Mouse (Mus musculus): Measurements from ENCODE around the gene Slx4ip.

The Slx4ip gene

GRCm38 (mm10) chr2:137107203-137107602 lies 216.2 kb downstream of the Slx4ip start:
- no peak for DNase-seq (ENCODE audit: low spot score)

- DNase-seq (ENCODE audit: low spot score), result no peak
These were observed 216.9 kb downstream of the Slx4ip start for GRCm38 (mm10) chr2:137107946-137108345.

GRCm38 (mm10) chr2:137109321-137110213 lies 218.5 kb downstream of the Slx4ip start:
- no peak for DNase-seq (ENCODE audit: low spot score)

GRCm38 (mm10) chr2:137110214-137110898 lies 219.3 kb downstream of the Slx4ip start:
- DNase-seq (ENCODE audit: low spot score), result no peak

GRCm38 (mm10) chr2:137113288-137114061 lies 222.5 kb downstream of the Slx4ip start:
- DNase-seq (ENCODE audit: low spot score), result no peak

- peak; percentile 69 for DNase-seq (ENCODE audit: low spot score)
These were observed 223.5 kb downstream of the Slx4ip start for GRCm38 (mm10) chr2:137114248-137115096.

GRCm38 (mm10) chr2:137115241-137116024 lies 224.4 kb downstream of the Slx4ip start:
- no peak for DNase-seq (ENCODE audit: low spot score)

- peak; percentile 32 for DNase-seq (ENCODE audit: low spot score)
These were observed 225.1 kb downstream of the Slx4ip start, which contains the start of gene Jag1 for GRCm38 (mm10) chr2:137116025-137116674. Gene Jag1 (minus strand): TSS chr2:137116644.

- DNase-seq (ENCODE audit: low spot score), result peak; percentile 92
These were observed 225.8 kb downstream of the Slx4ip start for GRCm38 (mm10) chr2:137116675-137117320.

GRCm38 (mm10) chr2:137117321-137117690 lies 226.3 kb downstream of the Slx4ip start:
- DNase-seq (ENCODE audit: low spot score), result peak; percentile 84
